Mouse (Mus musculus): Measurements from ENCODE around the gene Slc13a5.

Slc13a5 gene

DNA sequence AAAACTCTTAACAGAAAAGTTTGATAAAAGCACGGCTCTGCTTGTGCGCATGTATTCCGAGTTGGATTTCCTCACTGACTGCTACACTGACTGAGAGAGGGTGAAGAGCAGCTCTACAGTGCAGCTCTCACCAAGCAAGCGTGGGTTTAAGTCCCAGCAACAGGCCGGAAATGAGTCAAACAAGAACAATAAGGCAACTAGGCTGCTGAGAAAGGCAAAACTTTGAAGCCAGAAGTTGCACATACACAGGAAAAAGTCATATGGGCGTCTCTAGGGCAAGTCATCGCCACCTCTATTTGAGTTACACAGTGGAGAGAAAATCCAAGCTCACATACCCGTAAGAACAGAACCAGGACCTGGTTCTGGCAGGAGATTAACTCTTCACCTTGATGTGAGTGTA lies 70.5 kb downstream of the Slc13a5 start:
- DNase-seq = no peak

DNA sequence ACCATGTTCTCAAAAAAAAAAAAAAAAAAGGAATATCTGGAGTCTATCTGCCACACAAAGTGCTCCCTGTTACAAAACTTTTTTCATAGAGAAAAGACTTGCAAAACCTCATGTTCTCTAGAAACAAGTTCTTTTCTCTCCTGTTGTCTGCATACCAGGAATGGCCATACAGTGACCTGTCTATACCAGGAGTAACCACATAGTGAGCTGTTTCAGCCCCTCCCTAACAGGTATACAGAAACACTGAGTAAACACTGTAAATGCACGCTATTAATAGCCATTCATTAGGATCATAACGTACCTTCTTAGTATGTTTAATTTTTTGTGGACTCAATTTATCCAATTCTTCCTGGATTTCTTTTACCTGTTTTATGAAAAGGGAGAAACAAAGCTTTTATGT lies 72.8 kb downstream of the Slc13a5 start:
- no peak for DNase-seq
